Mouse (Mus musculus) neural tube, embryonic 11.5 days (tissue): ENCODE data around the gene Nt5c2. TPM values are rescaled to one million over a fixed set of nuclear protein-coding genes. Genes with fewer than 3 reads are reported as not detected.

Experiments
- ATAC-seq: fragments of 200-750 bp; cut with Nextera tagmentation; 2 replicates; pipeline ENCODE4 v1.8.0; 2017; ENCODE audit warnings: moderate number of reproducible peaks, mild to moderate bottlenecking, moderate TSS enrichment, moderate library complexity; ENCODE audit not compliant: insufficient read depth, low FRiP score, low TSS enrichment
- DNase-seq: peaks from one replicate; pipeline ENCODE4 v3.0.0-alpha.2; 2015; ENCODE audit warnings: low spot score
- H3K27ac ChIP-seq: fragments of 300-500 bp; sonication (generic); 2 replicates; pipeline ENCODE4 v1.5.1; 2014; ENCODE audit warnings: low read depth, mild to moderate bottlenecking, low read length
- H3K27me3 ChIP-seq: fragments of 300-500 bp; sonication (generic); 2 replicates; pipeline ENCODE4 v1.6.1; 2014; ENCODE audit warnings: mild to moderate bottlenecking, low read length, mixed read lengths; ENCODE audit not compliant: control insufficient read depth, insufficient read depth
- H3K36me3 ChIP-seq: fragments of 300-500 bp; sonication (generic); 2 replicates; pipeline ENCODE4 v1.6.1; 2014; ENCODE audit warnings: mild to moderate bottlenecking, low read length, moderate library complexity, mixed read lengths; ENCODE audit not compliant: control insufficient read depth, insufficient read depth
- H3K4me1 ChIP-seq: fragments of 300-500 bp; sonication (generic); 2 replicates; pipeline ENCODE4 v1.6.1; 2014; ENCODE audit warnings: low read length, mixed read lengths; ENCODE audit not compliant: control insufficient read depth, insufficient read depth
- H3K4me2 ChIP-seq: fragments of 300-500 bp; sonication (generic); 2 replicates; pipeline ENCODE4 v1.6.1; 2014; ENCODE audit warnings: low read depth, mild to moderate bottlenecking, moderate library complexity
- H3K4me3 ChIP-seq: fragments of 300-500 bp; sonication (generic); 2 replicates; pipeline ENCODE4 v1.5.1; 2014; ENCODE audit warnings: low read depth, low read length
- H3K9ac ChIP-seq: fragments of 300-500 bp; sonication (generic); 2 replicates; pipeline ENCODE4 v1.6.1; 2014; ENCODE audit warnings: mild to moderate bottlenecking, low read length
- H3K9me3 ChIP-seq: fragments of 300-500 bp; sonication (generic); 2 replicates; pipeline ENCODE4 v1.6.1; 2016; ENCODE audit warnings: low read length; ENCODE audit not compliant: control insufficient read depth
- WGBS: fragments of 180-500 bp; shearing (Covaris S2); extraction: QIAGEN DNeasy Blood & Tissue Kit; methylation state at CpG from one replicate; pipeline ENCODE4 v1.1.7; 2014; 5-methylcytosine and 5-hydroxymethylcytosine counted together
- polyA plus RNA-seq: library from polyadenylated mRNA; unstranded; fragments of >200 nt; fragmentation: Nextera tagmentation; extraction: Ambion mirVana; gene quantifications from 2 replicates; pipeline ENCODE4 v1.2.1, GENCODE M21; 2014

Nt5c2 gene
- polyA plus RNA-seq, result 68.3 and 71.7 TPM in 2 replicates

GRCm38 (mm10) chr19:47014447-47015381 is at the start of gene Nt5c2, which contains the start of gene Ina:
TSS of gene Nt5c2 (minus strand) at chr19:47015153.
TSS of gene Ina (plus strand) at chr19:47014698.
- peaks cover 7% of the 10 kb centered on the region; the same call in 1 of the 2 replicates for H3K4me1 ChIP-seq
- ATAC-seq (peak; percentile 78), DNase-seq (peak; percentile 89)
- H3K9ac ChIP-seq, result peak within 1 kb of the TSS; percentile 71
- under 1% methylated on average over 106 of the region's 124 CpGs for WGBS
- no peaks in the 10 kb centered on the region for H3K36me3 ChIP-seq
- H3K4me2 ChIP-seq, result peak within 1 kb of the TSS; percentile 65
- peak within 1 kb of the TSS; percentile 58 for H3K4me3 ChIP-seq
- H3K27me3 ChIP-seq, result peaks cover 40% of the 10 kb centered on the region
- H3K9me3 ChIP-seq, result no peaks in the 10 kb centered on the region
- H3K27ac ChIP-seq, result peak within 1 kb of the TSS; percentile 85

DNA sequence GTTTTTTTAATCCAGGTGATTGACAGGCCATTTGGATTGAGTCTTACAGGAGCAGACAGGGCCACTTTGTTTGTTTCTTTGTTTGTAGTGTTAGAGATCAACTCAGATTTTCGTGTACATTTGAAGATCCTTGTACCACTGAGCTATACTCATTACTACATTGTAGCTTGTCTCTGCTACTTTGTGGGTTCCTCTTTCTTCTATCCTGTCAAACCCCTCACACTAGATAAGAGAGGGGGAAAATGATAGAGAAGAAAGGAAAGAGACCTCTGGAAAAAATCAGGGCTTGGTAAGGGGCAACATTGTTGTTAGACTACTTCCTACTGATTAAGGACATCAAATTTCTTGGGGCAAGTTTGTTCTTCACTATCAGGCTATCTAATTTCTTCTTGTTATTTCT is 42.7 kb upstream of the Nt5c2 start:
- Histone ChIP-seq H3K27ac (no peak overlapping the region), H3K36me3 (no peaks in the 10 kb centered on the region), H3K9me3 (no peaks in the 10 kb centered on the region), H3K27me3 (no peaks in the 10 kb centered on the region), H3K4me3 (no peak overlapping the region), H3K9ac (no peak overlapping the region), H3K4me2 (no peak overlapping the region), H3K4me1 (no peaks in the 10 kb centered on the region)
- WGBS, result 68% methylated on average over 1 of the region's 1 CpGs
- no peak for ATAC-seq
- no peak for DNase-seq

DNA sequence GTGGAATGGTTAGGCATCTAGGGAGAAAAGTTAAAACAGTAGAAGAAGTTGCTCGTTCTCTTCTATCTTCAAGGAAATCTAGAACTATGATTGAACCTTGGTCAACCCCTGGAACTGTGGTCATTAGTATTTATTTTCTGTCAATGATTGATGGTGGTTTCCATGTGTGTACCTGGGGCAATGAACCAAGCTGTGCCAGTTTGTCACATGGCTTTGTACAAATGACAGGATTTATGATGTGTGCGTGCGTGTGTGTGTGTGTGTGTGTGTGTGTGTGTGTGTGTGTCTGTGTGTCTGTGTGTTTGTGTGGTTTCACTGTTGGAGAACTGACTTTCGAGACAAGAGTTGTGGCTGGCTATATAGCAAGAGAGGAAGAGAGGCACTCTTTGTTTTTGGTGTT is 38.5 kb upstream of the Nt5c2 start:
- WGBS, result 77% methylated on average over 4 of the region's 4 CpGs
- no peak overlapping the region for H3K4me3 ChIP-seq
- H3K4me1 ChIP-seq, result peaks cover 10% of the 10 kb centered on the region
- ATAC-seq, result no peak
- H3K27ac ChIP-seq, result no peak overlapping the region
- H3K36me3 ChIP-seq, result no peaks in the 10 kb centered on the region
- H3K27me3 ChIP-seq, result no peaks in the 10 kb centered on the region
- no peaks in the 10 kb centered on the region for H3K9me3 ChIP-seq
- DNase-seq, result no peak
- H3K9ac ChIP-seq, result no peak overlapping the region
- H3K4me2 ChIP-seq, result no peak overlapping the region

- Histone ChIP-seq H3K9ac (no peak overlapping the region), H3K27me3 (no peaks in the 10 kb centered on the region), H3K9me3 (no peaks in the 10 kb centered on the region), H3K4me1 (peaks cover 10% of the 10 kb centered on the region), H3K27ac (no peak overlapping the region), H3K4me2 (no peak overlapping the region), H3K36me3 (no peaks in the 10 kb centered on the region), H3K4me3 (no peak overlapping the region)
- no peak for DNase-seq
- 93% methylated on average over 4 of the region's 4 CpGs for WGBS
- no peak for ATAC-seq
Observed at GRCm38 (mm10) chr19:47052927-47053326, 38.0 kb upstream of the Nt5c2 start.

GRCm38 (mm10) chr19:47050271-47051032 is 35.5 kb upstream of the Nt5c2 start, which contains the start of gene Pcgf6:
TSS of gene Pcgf6 (minus strand) at chr19:47050906.
- Histone ChIP-seq H3K4me3 (peak within 1 kb of the TSS; percentile 84), H3K9me3 (no peaks in the 10 kb centered on the region), H3K4me2 (peak within 1 kb of the TSS; percentile 71), H3K4me1 (peaks cover 10% of the 10 kb centered on the region), H3K27me3 (no peaks in the 10 kb centered on the region), H3K36me3 (peaks cover 3% of the 10 kb centered on the region; the same call in 1 of the 2 replicates), H3K9ac (peak within 1 kb of the TSS; percentile 93), H3K27ac (peak within 1 kb of the TSS; percentile 94)
- under 1% methylated on average over 75 of the region's 75 CpGs for WGBS
- ATAC-seq, result peak; percentile 92
- peak; percentile 88 for DNase-seq

GRCm38 (mm10) chr19:47049840-47050239 is 34.9 kb upstream of the Nt5c2 start:
- Histone ChIP-seq H3K36me3 (peaks cover 3% of the 10 kb centered on the region; the same call in 1 of the 2 replicates), H3K27ac (0 out of 2 replicates have a peak overlapping the region, but pooled peaks have one; percentile 94), H3K27me3 (no peaks in the 10 kb centered on the region), H3K4me3 (peak overlapping the region; percentile 84), H3K4me1 (peaks cover 10% of the 10 kb centered on the region), H3K4me2 (peak overlapping the region; percentile 71), H3K9ac (peak overlapping the region; percentile 93), H3K9me3 (no peaks in the 10 kb centered on the region)
- ATAC-seq, result no peak
- WGBS, result 9% methylated on average over 7 of the region's 7 CpGs
- DNase-seq, result no peak

DNA sequence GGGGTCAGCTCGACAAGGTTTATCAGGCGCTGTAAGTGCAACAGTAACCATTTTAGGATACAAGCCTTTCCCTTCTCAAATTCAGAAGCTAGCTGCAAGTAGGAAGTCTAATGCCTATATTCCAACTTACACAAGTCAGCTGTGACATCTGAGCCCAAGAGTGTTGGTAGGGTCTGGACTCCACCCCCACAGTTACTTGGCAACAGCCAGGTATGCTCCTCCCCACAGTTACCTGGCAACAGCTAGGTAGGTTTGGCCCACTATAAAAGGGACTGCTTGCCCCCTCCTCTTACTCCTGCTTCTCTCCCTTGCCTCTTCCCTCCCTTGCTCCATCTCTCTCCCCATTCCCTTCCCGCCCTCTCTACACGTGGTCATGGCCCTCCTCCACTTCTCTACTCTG is 34.1 kb upstream of the Nt5c2 start:
- peak overlapping the region; percentile 71; the same call in 1 of the 2 replicates for H3K4me2 ChIP-seq
- 67% methylated on average over 4 of the region's 4 CpGs for WGBS
- H3K4me3 ChIP-seq, result 0 out of 2 replicates have a peak overlapping the region, but pooled peaks have one; percentile 84
- H3K27me3 ChIP-seq, result no peaks in the 10 kb centered on the region
- ATAC-seq (no peak), DNase-seq (no peak)
- no peak overlapping the region for H3K27ac ChIP-seq
- H3K9ac ChIP-seq, result no peak overlapping the region
- peaks cover 3% of the 10 kb centered on the region; the same call in 1 of the 2 replicates for H3K36me3 ChIP-seq
- no peaks in the 10 kb centered on the region for H3K9me3 ChIP-seq
- H3K4me1 ChIP-seq, result peaks cover 10% of the 10 kb centered on the region

DNA sequence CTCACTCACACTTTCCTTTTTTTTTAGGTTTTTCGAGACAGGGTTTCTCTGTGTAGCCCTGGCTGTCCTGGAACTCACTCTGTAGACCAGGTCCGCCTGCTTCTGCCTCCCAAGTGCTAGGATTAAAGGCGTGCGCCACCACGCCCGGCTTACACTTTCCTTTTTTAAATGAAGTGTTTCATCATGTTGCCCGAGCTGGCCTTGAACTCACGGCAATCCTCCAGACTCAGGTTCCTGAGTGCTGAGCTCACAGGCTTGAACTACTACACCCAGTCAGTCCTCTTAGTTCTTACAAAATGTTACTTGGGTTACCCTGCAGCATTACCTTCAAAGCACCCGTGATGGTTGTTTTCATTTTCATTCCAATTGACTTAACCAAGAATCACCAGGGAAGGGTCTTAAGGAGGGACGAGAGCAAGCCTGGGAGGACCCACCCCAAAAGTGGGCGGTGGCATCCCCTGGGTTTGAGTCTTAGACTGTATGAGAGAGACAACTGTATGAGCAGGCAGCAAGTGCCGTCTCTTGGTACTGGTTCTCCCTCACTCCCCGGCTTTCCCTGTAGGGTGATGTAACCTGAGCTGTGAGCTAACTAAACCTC is 32.4 kb upstream of the Nt5c2 start:
- Histone ChIP-seq H3K4me1 (peaks cover 10% of the 10 kb centered on the region), H3K9me3 (no peaks in the 10 kb centered on the region), H3K27me3 (no peaks in the 10 kb centered on the region), H3K36me3 (peaks cover 3% of the 10 kb centered on the region; the same call in 1 of the 2 replicates), H3K27ac (no peak overlapping the region), H3K4me2 (no peak overlapping the region), H3K9ac (no peak overlapping the region), H3K4me3 (no peak overlapping the region)
- WGBS, result 87% methylated on average over 13 of the region's 13 CpGs
- ATAC-seq (no peak), DNase-seq (no peak)
